Mouse (Mus musculus) embryo, embryonic 11 days (tissue): ENCODE results near the gene Cyp2d22.
A peak's percentile ranks its signal among the peaks of the same experiment; 100 is the strongest.

ENCODE experiments used
- DNase-seq: peaks from one replicate; pipeline ENCODE4 v3.0.0-alpha.2; 2015

Gene Cyp2d22

DNA sequence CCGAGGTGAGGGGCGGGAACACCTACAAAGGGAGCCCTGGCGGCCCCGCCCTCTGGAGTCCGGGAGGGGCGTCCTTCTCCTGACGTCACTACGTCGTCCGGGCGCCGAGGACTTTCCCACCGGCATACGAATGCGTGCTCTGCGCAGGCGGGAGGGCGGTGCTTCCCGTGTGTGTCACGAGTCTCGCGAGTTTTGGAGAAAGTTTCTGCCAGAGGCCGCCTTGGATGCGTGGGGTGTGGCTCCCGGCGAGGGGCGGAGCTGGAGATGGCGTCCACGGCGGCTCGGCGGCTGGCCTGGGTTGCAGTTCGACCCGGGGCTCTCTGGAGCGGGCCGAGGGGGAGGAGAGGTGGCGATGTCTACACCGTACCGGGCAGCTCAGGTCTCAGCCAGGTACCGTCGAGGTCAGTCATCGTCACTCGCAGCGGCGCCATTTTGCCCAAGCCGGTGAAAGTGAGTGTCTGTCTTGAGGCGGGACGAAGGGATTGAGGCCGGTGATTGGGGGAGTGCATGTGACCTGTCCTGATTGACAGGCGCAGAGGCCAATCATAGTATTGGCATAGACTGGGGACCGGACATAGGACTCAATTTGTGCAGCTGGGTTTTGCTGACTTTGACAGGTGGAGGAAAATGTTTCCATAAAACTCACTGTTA is 34.1 kb downstream of the Cyp2d22 start:
- peak; percentile 99 for DNase-seq

DNA sequence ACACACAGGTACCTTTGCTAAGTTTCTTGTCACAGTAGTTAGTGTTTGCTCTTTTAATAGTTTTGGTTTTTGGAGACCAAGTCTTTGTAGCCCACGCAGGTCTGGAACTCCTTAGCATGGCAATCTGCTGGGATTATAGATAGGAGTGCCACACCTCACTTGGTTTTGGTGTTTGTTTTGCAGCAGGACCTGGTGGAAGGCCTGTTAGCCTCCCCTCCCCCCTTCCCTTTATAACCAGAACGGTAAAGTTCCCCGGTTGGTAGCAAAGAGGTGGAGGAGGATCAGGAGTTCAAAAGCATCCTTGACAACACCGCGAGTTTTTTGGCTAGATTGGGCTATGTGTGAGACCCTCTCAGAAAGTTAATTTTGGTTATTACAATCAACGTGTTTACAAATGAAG is 35.1 kb downstream of the Cyp2d22 start:
- no peak for DNase-seq

DNA sequence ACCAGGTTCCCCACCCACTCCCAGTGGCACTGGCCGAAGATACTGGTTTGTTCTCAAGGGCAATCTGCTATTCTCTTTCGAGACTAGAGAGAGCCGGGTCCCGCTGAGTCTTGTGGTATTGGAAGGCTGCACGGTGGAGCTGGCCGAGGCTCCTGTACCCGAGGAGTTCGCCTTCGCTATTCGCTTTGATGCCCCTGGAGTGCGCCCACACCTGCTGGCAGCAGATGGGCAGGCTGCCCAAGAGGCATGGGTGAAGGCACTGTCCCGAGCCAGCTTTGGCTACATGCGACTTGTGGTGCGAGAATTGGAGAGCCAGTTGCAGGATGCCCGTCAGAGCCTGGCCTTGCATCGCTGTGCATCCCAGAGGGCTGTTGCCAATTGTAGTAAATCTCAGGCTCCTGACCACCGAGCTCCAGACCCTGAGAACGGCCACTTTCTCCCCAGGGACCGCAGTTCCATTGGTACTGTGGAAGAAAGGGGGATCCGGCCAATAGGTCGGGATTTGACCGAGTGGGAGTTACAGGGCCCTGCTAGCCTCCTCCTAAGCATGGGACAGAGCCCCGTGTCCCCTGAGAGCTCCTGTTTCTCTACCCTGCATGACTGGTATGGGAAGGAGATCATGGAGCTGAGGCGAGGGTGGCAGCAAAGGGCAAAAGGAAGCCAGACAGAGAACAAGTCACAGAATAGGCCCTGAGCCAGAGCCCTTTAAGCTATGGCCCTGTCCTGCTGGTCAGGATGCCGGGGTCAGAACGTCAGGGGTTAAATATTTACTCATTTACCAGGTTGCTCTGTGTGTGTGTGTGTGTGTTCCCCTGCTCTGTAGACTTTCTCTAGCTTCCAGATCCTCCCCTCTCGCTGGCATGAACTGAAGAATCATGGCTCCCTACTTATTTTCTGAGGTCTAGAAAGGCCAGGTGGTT is 36.4 kb downstream of the Cyp2d22 start:
- no peak for DNase-seq

DNA sequence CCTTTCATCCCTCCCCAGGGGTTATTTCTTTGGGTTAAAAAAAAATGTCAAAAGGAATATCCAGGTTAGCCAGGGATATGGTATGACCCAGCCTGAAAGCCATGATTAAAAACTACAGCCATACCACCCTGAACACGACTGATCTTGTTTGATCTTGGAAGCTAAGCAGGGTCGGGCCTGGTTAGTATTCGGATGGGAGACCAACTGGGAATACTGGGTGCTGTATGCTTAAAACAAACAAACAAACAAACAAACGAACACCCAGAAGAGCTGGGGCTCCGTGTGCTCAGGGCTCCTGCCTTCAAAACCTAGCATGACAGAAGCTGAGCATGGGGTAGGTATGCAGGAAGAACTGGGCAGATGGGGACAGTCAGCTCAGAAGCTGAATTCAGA is 37.5 kb downstream of the Cyp2d22 start:
- no peak for DNase-seq

GRCm38 (mm10) chr15:82341675-82342542 is 38.2 kb downstream of the Cyp2d22 start:
- no peak for DNase-seq

DNA sequence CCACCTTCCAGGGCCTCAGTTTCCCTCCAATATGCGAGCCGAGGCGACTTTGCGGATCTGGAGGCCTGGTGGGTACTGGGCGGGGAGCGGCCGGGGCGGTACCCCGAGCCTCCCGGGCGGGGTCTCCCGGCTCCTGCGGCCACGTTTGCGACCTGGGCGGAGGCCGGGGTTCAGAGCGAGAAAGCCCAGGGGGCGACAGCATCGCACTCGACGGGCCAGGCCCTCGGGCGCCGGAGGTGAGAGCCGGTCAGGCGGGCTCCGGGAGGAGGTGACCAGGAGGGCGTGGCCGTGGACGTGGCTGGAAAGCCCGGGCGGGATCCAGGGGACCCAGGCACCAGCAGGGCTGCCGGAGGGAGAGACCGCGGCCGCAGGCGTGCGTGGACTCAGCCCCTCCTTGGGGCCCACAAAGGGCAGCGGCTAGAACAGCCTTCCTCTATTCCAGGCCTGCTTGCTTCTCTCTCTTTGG is 39.0 kb downstream of the Cyp2d22 start:
- DNase-seq = peak; percentile 64

- DNase-seq = no peak
Measured at GRCm38 (mm10) chr15:82340414-82341035, 39.5 kb downstream of the Cyp2d22 start.

- no peak for DNase-seq
Measured at GRCm38 (mm10) chr15:82339634-82340254, 40.3 kb downstream of the Cyp2d22 start.

GRCm38 (mm10) chr15:82339150-82339549 is 40.9 kb downstream of the Cyp2d22 start:
- DNase-seq = no peak

DNA sequence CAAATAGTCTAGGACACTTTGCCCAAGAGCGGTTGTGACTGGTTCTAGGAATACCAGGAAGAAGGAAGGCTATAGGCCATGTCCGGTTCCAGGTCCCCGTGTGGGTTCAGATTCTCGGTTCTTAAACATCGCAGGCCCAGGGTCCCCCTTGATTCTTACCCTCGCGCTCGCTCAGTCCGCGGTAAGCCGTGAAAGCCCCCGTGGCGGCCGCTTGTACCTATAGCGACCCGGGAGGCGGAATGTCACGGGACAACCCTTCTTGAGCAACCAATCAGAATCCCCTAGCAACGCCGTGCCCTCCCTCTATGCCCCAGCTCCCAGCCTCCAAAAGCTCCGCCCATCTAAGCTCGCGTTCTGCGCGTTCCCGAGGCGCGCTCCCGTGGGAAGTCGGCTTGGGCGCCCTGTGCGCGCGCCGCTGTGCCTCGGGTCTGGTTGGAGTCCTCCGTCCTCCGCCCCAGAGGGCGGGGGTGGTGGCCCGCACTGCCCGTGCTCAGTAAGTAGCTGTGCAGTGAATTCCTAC is 41.4 kb downstream of the Cyp2d22 start, which contains the start of the genes Naga, Pheta2 and Smdt1:
Gene Naga, minus strand, starts transcription at position 333 of the 520 bp plus-strand sequence.
Gene Pheta2, plus strand, starts transcription at position 350 of the 520 bp plus-strand sequence.
Gene Smdt1, plus strand, starts transcription at position 367 of the 520 bp plus-strand sequence.
- DNase-seq = peak; percentile 98

GRCm38 (mm10) chr15:82337875-82338274 is 42.2 kb downstream of the Cyp2d22 start:
- DNase-seq = no peak

DNA sequence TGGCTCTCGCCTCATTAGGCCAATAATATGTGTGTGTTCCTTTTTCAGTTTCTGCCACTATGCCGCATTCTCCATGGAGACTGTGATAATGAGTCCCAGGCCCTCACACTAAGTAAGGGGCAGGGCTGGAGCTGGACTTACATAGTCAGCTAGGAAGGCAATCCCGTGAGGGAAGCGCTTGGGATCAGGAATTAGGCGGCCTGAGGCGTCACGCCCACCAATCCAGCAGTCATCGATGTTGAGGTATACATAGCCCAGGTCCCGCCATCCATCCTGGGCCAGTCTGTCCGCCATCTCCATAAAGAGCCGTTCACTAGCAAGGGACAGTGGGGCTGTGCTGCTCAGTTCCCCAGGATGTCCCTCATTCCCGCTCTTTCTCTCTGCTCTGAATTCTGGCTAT is 43.4 kb downstream of the Cyp2d22 start:
- no peak for DNase-seq

DNA sequence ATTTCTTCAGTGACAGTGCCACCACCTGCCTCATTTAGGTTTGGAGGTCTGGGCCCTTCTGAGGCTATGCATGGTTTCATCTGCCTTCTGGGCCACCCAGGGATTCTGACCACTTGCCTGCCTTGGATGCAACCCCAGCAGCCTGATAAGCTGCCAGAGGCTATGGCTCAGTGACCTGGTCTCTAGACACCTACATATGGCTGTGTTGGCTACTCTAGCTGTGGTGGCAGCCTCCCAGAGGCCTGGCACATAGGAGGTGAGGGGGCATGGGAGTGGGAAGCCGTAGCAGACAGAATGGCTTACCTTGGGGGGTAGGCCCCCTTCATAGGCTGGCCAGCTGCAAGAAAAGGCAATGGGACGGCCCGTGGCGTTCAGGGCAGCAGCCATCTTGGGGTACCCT is 44.9 kb downstream of the Cyp2d22 start:
- DNase-seq = no peak

DNA sequence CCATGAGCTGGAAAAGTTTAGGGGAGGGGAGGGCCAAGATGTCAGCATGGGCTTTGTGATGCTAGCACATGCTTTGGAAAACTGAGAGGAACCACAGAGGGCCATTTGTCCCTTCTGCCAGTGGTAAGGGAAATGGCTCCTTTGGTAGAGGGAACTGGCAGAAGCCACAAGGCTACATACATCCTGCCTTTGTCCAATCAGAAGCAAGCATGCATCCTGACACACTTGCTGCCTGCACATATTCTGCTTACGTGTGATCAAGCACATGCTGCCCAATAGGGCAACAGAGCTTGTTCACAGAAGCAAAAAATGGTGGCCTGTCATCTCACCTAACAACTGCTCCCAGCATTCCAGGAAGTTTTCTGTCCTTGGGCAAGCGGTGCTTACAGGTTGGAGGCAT is 54.7 kb downstream of the Cyp2d22 start:
- DNase-seq = no peak

GRCm38 (mm10) chr15:82322195-82322594 is 57.9 kb downstream of the Cyp2d22 start:
- DNase-seq = no peak
